Mouse (Mus musculus) splenic B cell, adult 2 months (primary cell): ENCODE data around the gene Sh3gl2.

Experiments used
- DNase-seq: peaks from one replicate; pipeline ENCODE4 v3.0.0-alpha.2; 2011; ENCODE audit warnings: low read depth, low spot score
- H3K27me3 ChIP-seq: 2 replicates; pipeline ENCODE4 v1.6.1; 2012; ENCODE audit warnings: mild to moderate bottlenecking, low read length, moderate library complexity, mixed read lengths; ENCODE audit not compliant: control insufficient read depth, poor library complexity, insufficient read depth, severe bottlenecking
- H3K36me3 ChIP-seq: 2 replicates; pipeline ENCODE4 v1.6.1; 2012; ENCODE audit warnings: mild to moderate bottlenecking, low read length, moderate library complexity, mixed read lengths; ENCODE audit not compliant: control insufficient read depth, poor library complexity, insufficient read depth, severe bottlenecking

Sh3gl2 gene

DNA sequence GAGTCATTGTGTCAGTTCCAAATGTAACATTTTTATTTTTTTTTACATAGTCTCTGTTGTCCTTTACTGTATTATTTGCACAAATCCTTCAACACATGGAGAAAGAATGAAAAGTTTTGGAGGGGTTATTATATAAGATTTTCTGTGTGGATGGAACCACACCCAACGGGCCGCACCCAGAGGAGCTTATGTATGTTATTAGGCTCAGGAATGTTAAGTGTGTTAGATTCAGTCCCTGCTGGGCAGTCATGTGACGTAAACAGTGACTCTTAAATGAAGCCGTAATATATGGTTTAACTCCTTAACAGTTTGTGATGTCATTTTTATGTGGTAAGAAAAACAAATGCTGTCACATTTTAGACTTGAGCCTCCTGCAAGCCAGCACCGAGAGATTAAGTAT is 302.6 kb downstream of the Sh3gl2 start:
- Histone ChIP-seq H3K36me3 (no peaks in the 10 kb centered on the region), H3K27me3 (no peaks in the 10 kb centered on the region)
- DNase-seq, result no peak

- H3K36me3 ChIP-seq, result no peaks in the 10 kb centered on the region
- no peak for DNase-seq
- H3K27me3 ChIP-seq, result no peaks in the 10 kb centered on the region
These were observed 308.4 kb downstream of the Sh3gl2 start for GRCm38 (mm10) chr4:85513288-85513687.

DNA sequence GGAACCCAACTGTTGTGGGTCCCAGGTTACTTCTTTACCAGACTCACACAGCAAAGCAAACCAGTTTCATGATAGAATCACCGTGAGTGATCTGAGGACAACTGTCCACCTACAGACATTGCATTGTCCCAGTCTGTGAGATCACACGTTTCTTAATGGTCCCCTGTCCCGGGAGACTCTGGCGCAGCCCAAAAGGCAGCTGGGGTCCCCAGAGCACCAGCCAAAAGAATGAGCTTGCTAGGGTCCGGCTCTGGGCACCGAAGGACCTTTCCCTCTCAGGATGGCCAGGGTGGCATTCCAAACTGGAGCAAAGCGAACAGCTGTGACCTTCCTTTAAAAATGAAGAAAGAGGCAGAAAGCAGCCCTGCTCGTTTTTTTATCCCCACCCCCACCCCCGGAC is 308.9 kb downstream of the Sh3gl2 start, which contains the start of gene Adamtsl1:
Adamtsl1 (plus strand) TSS at position 381 of the 400 bp plus-strand sequence.
- no peak for DNase-seq
- Histone ChIP-seq H3K36me3 (no peaks in the 10 kb centered on the region), H3K27me3 (no peaks in the 10 kb centered on the region)

DNA sequence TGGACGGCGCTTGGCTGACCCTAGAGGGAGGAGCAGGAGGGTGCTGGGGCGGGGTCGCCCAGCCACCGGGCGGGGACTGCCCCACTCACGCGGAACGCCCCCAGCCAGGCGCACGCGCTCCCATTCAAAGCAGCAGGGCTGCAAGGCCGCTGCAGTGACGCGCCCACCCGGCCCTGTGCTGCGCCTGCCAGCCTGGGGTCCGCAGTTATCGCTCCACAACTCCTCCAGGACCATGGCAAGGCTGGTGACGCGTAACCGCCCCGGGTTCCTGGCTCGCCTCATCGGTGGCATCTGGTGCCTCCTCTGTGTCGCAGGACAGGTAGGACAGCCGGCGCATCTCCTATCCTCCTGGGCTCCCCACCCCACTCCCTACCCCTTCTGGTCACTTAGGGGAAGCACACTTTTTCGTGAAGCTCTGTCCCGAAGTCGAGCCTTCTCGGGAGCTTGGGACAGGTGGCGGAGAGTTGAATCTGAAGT is 309.3 kb downstream of the Sh3gl2 start:
- Histone ChIP-seq H3K36me3 (no peaks in the 10 kb centered on the region), H3K27me3 (no peaks in the 10 kb centered on the region)
- DNase-seq, result no peak

GRCm38 (mm10) chr4:85526966-85527566 is 322.1 kb downstream of the Sh3gl2 start:
- Histone ChIP-seq H3K27me3 (no peaks in the 10 kb centered on the region), H3K36me3 (no peaks in the 10 kb centered on the region)
- DNase-seq, result no peak

DNA sequence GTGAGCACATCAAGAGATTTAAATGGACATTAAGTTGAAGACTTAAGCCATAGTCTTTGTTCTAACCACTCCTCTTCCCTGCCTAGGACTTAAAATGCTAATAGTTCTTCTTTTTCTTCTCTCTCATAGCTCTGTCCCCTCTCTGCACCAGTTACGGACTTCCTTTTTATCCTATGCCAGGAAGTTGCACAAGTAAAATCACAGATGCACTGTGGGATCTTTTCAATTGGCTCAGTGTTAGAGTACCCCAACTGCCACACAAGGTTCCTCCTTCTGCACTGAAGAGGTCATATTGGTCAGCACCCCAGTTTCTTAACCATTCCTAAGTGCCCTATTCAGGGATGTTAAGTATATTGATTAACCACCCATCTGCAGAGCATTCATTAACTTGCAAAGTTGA is 324.9 kb downstream of the Sh3gl2 start:
- Histone ChIP-seq H3K27me3 (no peaks in the 10 kb centered on the region), H3K36me3 (no peaks in the 10 kb centered on the region)
- DNase-seq, result no peak

DNA sequence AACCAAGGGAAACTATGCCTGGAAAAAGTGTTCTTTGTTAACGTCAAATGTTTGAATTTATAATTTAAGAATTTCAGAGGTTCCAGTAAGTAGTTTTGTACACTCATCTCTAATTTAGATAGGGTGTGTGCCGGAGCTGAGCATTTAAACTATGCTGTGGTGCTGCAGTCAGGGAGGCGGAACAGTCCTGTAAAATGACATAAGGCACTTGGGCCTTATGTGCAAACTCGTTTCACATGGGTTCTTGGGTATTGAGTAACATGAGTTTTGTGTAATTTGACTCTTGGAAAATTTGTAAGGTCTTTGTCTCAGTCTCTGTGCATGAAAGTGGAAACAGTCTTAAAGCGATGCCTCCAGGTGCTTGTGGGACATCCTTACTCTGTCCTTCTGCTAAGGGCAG is 334.8 kb downstream of the Sh3gl2 start:
- Histone ChIP-seq H3K36me3 (no peaks in the 10 kb centered on the region), H3K27me3 (no peaks in the 10 kb centered on the region)
- no peak for DNase-seq

- no peaks in the 10 kb centered on the region for H3K36me3 ChIP-seq
- H3K27me3 ChIP-seq, result no peaks in the 10 kb centered on the region
- no peak for DNase-seq
These were observed 338.3 kb downstream of the Sh3gl2 start for GRCm38 (mm10) chr4:85543221-85543620.

GRCm38 (mm10) chr4:85554696-85555095 is 349.8 kb downstream of the Sh3gl2 start:
- no peaks in the 10 kb centered on the region for H3K36me3 ChIP-seq
- no peak for DNase-seq
- H3K27me3 ChIP-seq, result no peaks in the 10 kb centered on the region

- DNase-seq, result no peak
- H3K27me3 ChIP-seq, result no peaks in the 10 kb centered on the region
These were observed 354.8 kb downstream of the Sh3gl2 start for GRCm38 (mm10) chr4:85559753-85560152.

GRCm38 (mm10) chr4:85585426-85585825 is 380.5 kb downstream of the Sh3gl2 start:
- no peaks in the 10 kb centered on the region for H3K27me3 ChIP-seq
- no peak for DNase-seq
- H3K36me3 ChIP-seq, result no peaks in the 10 kb centered on the region

More at GRCm38 (mm10) chr4:85559753-85560152, 354.8 kb downstream of the Sh3gl2 start:
- H3K36me3 ChIP-seq, result no peaks in the 10 kb centered on the region

DNA sequence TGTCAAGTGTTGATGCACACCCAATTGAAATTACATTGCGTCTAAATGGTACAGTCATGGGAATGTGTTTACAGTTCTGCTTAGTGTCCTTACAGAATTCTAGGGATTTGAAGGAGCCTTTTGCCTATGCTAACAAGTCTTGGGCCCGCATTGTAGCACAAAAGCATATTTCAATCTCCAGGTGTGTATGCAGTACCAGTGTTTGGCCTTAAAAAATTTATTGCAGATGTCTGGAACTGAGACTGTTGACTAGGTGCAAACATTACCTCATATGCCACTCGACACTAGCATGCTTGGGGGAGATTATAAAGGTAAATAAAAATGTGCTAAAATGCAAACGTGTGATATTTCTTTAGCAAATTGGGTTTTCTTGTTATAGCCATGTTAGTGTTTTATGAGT is 384.0 kb downstream of the Sh3gl2 start:
- Histone ChIP-seq H3K27me3 (no peaks in the 10 kb centered on the region), H3K36me3 (no peaks in the 10 kb centered on the region)
- DNase-seq, result no peak

- H3K27me3 ChIP-seq, result no peaks in the 10 kb centered on the region
- H3K36me3 ChIP-seq, result no peaks in the 10 kb centered on the region
- no peak for DNase-seq
These were observed 386.1 kb downstream of the Sh3gl2 start for GRCm38 (mm10) chr4:85591037-85591436.

DNA sequence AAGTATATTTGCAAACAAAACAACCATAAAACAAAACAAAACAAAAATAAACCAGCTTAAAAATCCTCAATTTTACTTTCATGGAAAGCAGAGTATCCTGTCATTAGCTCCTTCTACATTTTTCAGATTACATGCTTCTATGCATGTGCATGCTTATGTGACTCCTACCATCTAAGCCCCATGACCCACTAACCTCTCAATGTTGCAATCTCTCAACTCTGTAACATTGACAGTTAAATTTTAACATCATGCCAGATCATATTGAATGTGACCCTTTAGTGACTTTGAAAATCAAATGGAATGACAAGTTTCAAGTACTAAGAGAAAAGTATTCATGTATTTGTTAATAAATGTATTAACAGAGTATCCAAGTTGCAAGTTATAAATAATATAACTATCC is 389.2 kb downstream of the Sh3gl2 start:
- Histone ChIP-seq H3K27me3 (no peaks in the 10 kb centered on the region), H3K36me3 (no peaks in the 10 kb centered on the region)
- DNase-seq, result no peak

DNA sequence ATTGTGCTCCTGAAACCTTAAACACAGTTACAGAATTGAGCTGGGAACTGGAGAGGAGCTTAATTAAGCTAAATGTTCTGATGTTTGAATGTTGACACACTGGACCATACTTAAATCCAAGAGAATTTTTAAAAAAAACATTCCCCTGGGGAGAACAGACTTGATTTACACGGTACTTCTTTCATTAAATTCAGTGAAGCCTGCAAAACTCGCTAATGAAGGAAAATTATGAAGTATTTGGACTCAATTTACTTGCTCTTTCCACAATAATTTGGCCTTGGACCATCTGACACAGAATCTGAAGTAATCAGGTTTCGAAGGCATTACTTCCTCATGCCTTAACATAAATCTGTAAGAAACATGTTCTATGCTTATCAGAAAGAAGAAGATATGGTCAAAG is 408.4 kb downstream of the Sh3gl2 start:
- DNase-seq, result no peak
- H3K27me3 ChIP-seq, result no peaks in the 10 kb centered on the region
- H3K36me3 ChIP-seq, result no peaks in the 10 kb centered on the region

GRCm38 (mm10) chr4:85618746-85619145 is 413.8 kb downstream of the Sh3gl2 start:
- H3K27me3 ChIP-seq, result no peaks in the 10 kb centered on the region
- no peak for DNase-seq
- H3K36me3 ChIP-seq, result no peaks in the 10 kb centered on the region
